Mouse (Mus musculus): Measurements from ENCODE around the gene Sec11a.

DNA sequence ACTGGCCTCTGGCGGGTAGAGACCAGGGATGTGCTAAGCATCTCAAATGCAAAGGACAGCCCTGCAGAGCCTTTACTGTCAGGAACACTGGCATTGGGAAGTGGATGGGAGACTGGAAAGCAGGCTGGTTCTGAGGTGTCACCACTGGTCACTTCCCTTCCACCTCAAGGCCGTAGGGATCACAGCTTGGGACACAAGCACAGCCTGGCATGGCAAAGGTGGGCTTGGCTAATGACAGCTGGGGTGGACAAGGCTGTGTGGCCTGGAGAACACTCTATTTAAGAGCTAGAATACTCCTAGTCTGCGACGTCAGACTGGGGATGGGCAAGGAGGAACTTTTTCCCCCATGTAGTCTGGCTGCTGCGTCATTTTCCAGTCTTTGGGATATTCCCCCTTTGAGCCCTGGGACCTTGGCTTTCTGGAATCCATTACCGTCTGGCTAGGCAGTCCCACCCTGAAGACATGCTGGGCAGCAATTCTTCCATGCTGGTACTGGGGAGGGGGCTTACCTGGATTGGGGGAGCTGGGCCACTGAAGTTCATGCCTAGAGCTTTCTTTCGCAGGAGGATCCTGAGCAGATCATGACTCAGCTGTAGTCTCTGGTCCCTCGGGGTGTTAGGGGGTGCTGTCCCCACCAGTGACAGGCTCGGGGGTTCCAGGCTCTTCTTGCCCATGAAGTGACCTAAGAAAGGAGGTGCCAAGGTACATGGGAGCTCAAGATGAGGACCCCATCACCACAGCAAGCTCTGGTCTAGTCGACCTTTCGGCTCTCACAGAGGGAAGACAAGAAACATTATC is 43.8 kb downstream of the Sec11a start:
- TF ChIP-seq CTCF (IDR thresholded peaks at IDR 0.05) (no peak), POLR2A (IDR thresholded peaks at IDR 0.05; ENCODE audit: insufficient read depth, low read depth, low read length) (no peak)

Measured in heart, adult 2 months (tissue).